Mouse (Mus musculus): ENCODE results near the gene Rnf181.
A peak's percentile ranks its signal among the peaks of the same experiment; 100 is the strongest.

Rnf181 gene

DNA sequence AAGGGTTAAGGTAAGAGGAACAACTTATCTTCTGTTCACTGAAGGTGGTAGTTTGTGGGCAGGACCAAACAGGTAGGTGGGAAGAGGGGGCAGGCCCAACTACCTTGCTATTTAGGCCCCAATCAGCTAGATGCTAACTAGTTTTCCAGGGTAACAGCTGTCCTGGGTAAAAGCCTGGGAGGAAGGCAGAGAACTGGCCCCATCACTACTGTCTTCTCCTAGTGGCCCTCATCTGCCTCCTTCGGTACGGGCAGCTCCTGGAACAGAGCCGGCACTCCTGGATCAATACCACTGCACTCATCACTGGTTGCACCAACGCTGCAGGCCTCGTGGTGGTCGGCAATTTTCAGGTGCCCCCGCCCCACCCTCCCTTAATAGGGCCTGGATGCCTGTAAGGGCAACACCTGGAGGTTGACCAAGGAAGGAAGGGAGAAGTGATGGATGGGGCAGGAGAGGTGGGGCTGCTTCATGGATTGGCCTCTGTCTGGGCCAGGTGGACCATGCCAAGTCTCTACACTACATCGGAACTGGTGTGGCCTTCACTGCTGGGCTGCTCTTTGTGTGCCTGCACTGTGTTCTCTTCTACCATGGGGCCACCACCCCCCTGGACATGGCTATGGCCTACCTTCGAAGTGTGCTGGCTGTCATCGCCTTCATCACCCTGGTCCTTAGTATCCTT, 8.5 kb downstream of the Rnf181 start:
- DNase-seq, result no peak

DNA sequence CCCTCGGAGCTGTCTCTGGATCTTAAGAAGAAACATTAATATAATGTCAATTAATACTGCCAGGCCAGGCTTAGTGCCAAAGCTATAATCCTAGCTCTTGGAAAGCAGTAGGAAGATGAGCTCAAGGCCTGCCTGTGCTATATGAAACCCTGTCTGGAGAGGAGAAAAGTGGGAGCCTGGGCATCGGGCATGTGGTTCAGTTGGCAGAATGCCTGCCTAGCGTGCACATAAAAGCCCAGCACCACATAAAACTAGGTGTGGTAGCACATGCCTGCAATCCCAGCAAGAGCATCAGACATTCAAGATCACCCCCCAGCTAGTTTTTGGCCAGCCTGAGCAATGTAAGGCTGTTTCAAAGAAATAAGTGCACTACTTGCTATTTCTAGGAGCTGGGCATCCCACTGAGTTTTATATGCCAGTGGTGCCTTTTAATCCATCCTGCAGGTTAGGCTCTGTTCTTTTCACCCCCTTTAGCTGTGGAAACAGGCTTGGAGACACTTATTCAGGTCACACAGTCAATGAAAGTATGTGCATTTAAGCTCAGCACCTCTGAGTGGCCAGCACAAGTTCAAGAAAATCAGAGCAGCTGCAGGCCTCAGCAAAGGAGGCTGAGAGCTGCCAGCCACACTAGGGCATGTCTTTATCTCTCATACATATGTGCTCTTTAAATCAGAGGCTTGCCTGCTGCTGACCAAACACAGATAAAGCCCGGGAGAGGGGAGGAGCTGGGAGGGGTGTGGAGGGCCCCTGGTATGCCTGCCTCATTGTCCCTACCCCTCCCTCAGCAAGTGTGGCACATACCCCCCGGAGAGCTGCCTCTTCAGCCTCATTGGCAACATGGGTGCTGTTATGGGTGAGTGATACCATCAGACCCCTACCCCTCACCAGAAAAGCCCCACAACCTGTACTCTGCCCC, 9.3 kb downstream of the Rnf181 start:
- DNase-seq, result no peak

DNA sequence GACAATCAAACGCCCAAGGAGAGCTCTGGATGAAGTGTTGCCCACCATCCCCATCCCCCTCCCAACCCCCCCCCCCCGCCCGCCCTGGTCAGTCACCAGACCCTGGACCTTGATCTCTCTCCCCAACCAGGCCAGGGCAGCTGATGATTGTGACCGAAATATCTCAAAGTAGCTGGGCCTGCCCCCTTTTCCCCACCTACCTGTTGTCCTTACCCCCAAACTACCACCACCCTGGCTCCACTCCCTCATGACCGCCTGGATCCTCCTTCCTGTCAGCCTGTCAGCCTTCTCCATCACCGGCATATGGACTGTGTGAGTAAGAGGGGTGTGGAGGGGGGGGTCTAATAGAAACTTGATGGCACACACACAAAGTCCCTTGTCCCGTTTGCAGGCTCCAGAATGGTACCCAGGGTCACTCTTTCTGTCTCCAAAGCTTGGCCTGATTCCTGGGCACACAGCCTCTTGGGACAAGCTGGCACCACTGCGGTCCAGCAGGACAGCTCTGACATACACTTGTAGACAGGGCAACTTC, 10.7 kb downstream of the Rnf181 start:
- DNase-seq, result no peak

DNA sequence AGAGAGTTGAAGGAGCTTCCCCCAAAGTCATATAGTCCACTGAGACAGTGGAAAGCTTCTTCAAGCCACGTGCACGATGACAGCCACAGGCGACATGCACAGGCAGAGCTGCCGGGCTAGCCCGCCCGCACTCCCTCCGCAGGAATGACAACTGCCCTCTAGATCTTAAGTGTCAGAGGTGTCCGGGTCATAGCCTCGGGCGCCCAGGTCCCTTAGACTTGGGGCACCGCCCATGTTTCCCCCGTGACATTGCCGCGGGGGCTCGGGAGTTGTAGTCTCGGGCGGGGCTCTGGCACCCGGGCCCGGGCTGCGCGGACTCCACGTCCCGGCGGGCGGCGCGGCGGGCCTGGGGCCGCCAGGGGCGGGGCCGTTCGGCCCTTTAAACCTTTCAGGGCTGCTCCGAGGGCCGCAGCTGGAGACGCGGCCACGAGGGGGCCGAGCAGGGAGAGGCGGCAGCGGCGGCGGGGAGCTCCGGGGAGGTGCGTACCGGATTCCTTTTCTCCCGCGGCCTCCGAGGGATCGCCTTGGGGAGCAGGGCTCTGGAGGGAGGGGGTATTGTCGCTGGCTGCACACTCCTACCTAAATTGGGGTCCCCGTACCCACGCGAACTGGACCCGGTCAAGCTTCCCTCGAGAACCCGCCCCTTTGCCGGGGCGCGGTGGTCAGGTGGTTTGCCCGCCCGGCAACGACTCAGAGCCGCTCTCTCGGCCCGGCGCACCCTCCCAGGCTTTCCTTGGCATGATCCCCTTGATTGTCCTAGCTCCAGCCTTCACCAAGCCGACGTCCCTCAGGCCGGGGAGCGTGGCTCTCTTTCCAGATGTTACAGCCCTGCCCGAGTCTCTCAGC, 11.5 kb downstream of the Rnf181 start, which contains the start of gene Tmem150a:
Gene Tmem150a (plus strand): TSS at position 382 of the 846 bp plus-strand sequence.
- DNase-seq, result peak; percentile 36

DNA sequence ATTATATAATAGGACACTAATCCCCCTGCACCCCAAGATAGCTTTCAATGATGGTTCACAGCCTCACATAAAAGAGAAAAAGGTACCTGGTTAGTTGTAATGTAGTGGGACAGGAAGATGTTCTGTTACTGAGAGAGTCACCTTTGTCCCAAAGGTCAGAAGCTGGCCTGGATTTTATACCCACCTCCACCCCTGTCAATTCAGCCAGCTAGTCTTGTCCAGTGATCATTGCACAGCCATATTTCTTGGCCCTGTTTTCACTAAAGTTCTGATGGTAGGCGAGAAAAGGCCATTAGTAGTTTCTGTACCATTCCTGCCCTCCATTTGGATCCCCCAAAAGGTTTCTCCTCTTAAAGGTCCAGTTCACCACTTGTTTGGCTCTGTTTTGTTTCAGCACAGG, 12.7 kb downstream of the Rnf181 start:
- no peak for DNase-seq

DNA sequence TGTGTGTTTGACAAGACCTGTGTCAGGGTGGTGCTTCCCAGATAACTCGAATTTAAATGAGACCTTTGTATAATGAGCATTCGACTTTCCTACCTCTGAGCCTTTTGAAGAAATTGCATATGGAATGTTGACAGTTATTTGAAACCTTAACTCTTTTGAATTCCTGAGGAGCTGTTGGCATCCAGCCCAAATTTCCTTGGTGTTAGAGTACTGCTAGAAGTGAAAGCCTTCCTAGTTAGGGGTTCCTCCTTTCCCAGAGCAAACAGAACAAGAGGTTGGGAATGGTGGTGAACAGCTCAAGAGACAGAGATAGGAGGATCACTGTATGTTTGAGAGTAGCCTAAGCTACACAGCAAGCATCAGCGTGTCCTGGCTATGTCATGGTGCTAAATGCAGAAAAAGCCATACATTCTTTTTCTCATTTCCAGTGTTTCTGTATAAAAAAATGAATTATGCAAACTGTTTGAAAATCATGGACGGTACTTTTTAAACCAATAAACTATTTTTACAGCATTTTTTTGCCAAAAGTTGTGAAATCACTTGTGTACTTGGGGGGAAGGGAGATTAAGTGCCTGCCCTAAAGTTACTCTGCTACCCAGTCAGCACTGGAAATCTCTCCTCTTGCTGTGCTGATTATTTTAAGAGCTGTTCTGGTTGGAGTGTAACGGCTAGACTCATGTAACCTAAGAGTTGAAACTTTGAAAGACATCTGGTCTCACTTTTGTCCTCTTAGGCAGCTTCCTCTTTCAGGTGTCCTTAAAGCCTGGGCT, 13.9 kb downstream of the Rnf181 start:
- DNase-seq, result no peak

DNA sequence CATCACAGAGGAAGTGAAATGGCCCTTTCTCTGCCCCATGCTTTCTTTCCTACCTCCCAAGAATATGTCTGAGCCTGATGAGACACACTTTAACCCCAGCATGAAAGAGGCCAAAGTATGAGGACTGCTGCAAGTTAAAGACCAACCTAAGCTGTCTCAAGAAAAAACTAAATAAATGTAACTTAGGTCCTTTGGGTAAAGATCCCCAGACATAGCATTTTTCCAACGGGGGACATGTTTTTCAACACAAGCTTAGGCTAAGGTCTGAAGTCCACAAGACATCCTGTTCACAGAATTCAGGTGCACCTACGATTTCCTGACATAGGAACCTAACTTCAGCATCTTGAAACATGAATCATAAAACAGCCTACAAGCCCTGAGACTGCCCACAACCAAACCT, 16.5 kb downstream of the Rnf181 start:
- DNase-seq, result no peak

DNA sequence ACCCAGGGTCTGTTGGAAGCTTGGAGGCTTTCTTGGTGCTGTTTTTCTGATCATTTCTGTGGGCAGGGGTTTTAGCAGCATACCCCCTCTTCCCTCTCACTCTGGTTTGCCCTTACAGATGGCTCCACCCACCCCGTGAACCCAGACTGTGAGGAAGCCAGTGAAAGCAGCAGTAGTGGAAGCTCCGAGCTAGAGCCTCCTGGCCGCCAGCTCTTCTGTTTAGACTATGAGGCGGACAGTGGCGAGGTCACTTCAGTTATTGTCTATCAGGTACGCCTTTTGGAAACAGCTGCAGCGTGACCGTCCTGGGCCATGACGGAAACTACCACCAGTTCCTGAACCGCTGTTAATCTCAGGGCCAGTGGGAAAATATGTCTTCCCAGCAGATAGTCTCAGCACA, 18.3 kb downstream of the Rnf181 start:
- no peak for DNase-seq

DNA sequence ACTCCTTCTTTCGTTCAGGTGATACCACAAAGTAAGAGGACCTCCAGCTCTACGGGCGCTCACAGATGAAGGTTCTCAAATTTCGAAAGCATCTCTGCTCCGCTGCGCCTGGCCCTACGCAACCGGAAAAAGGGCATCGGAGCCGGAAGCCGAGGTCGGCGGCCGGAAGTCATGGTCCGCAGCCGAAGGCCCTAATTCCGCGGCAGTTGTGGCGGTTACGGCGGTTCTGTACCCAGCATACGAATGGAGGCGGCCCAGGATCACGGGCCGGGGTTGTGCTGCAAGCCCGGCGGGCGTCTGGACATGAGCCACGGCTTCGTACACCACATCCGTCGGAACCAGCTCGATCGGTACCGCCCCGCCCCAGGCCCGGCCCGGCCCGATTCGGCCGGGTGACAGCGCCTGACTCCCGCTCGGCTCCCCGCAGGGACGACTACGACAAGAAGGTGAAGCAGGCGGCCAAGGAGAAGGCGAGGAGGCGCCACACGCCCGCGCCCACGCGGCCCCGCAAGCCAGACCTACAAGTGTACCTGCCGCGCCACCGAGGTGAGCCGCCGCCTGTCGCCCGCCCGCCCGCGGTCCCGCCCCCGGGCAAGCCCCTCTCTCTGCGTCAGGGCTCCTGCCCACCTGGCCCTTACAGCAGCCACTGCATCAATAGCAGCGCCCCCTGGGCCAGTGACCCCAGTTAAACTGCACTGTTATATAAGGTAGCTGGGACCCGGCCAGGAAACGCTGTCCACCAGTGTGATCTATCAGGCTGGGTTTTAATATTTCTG, 19.4 kb downstream of the Rnf181 start, which contains the start of gene 0610030E20Rik:
Gene 0610030E20Rik (plus strand): TSS at position 152 of the 776 bp plus-strand sequence.
- peak; percentile 83 for DNase-seq

DNA sequence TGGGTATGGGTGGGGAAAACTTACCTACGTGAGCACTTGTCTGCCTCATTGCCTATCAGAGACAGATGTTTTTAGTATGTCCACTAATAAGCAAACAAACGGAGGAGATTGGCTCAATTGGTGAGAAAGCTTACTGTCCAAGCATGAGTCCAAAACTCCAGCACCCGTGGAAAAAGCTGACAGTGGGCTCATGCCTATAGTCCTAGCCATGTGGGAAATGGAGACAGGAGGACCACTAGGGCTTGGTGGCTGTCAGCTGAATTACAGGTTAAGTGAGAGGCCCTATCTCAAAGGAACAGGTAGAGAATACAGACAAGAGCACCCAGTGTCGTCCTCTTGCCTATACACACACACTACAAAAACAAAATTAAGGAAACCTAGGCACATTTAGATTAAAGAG, 20.5 kb downstream of the Rnf181 start:
- DNase-seq, result no peak

DNA sequence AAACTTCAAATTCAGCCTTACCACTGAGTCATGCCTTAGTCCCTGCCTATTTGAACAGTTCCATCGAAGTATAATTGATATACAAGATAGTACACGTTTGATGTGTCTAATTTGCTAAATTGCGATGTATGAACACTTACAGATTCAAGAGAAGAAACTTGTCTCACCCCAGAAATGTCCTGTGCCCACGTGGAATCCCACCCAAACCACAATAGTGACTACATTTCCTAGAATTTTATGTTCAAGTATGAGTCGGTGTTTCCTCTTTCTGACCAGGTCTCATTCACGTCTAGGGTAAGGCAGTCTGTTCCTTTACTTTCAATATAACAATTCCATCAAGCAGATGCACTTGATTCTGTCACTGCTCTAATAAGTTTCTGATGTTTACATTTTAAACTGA, 21.1 kb downstream of the Rnf181 start:
- DNase-seq, result no peak

DNA sequence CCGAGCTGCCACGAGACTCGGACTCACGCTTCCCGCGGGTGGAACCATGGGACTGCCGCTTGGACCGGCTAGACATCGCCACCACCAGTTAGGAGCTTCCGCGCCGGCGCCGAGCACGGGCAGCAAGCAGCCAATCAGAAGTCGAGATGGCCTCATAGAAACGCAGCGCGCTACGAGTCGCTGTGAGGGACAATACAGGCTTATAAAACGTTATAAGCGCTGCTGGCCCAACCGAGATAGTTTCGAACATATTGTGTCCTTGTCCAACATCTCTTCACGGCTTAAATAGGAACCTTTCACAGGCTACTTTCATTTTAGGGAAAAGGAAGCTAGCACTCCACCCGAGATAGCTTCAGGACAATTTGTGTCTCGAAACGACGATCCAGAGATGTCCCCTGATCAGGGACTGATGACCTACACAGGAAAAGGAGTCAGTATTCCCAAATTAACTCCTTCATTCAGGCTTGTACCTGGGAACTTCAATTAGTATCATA, 21.6 kb downstream of the Rnf181 start, which contains the start of gene Usp39:
Gene Usp39 (minus strand): TSS at position 111 of the 494 bp plus-strand sequence.
- DNase-seq, result peak; percentile 89

DNA sequence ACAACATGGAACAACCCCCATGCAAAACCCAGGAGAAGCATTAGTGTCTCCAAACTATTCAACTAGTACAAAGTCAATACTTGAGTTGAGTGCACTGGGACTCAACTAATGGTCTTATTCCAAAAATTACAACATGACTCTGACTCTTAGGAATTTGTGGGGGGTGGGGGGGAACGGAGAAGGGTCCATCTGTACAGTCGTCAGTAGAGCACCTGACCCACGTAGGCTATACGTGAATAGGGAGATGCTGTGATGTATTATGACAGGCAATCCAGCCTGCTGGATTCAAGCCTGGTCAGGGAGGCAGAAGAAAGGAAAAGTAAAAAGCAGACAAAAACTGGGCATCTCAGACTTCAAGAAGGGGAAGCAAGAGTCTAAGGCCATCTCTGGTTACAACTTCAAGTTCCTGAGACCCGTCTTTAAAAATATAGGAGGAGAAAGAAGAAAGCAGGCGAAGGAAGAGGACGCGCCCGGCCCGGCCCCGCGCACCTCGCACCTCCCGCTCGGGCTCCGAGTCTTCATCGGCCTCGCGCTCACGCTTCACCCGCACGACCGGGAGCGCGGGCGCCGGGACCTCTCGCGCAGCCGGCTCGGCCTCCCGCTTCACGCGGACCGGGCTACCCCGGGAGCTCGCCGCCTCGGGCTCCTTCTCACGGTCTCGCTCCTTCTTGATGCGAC, 22.2 kb downstream of the Rnf181 start:
- DNase-seq, result no peak

DNA sequence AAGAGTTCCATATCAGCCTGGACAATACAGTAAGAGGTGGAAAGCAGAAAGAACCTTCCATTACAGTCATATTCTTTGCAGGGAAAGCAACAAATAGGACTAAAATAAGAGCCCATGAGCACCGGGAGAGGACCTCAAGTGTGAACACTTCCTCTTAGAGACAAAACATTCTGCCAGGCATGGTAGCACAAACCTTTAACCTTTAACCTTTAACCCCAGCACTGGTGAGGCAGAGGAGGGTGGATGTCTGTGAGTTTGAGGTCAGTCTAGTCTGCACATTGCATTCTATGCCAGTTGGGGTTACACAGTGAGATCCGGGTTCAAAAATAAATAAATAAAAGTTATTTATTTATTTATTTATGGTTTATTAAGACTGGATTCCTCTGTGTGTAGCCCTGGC, 26.3 kb downstream of the Rnf181 start:
- no peak for DNase-seq

DNA sequence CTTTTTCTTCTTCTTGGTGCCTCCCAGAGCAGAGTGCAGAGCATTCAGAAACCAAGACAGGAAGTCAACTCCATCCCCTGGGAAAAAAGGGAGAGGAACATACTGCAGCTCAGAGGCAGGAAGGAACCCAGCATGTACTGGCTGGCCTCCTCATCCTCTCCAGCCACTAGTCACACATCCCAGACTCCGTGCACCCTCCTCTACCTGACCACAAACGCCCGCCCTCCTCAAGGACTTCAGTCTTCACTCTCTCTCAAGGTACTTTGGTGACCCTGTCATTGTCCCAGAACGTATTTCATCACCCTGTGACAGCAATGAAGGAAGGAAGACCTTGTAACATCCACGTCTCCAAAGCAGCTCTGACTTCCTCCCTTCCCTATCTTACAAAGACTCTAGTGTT, 33.6 kb downstream of the Rnf181 start:
- no peak for DNase-seq

DNA sequence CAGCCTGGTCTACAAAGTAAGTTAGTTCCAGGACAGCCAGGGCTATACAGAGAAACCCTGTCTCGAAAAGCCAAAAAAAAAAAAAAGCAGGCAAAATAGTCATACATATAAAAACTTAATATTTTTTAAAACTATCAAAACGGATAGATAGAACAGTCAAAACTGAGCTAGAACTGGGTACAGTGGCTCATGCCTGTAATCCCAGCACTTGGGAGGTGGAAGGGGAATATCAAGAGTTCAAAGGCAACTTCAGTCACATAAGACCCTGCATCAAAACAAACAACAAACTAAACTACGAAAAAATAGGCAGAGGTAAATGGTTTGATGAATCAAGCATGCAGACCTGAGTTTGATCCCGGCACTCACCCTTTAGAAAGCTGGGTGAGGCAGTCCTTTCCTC, 36.6 kb downstream of the Rnf181 start:
- DNase-seq, result no peak

DNA sequence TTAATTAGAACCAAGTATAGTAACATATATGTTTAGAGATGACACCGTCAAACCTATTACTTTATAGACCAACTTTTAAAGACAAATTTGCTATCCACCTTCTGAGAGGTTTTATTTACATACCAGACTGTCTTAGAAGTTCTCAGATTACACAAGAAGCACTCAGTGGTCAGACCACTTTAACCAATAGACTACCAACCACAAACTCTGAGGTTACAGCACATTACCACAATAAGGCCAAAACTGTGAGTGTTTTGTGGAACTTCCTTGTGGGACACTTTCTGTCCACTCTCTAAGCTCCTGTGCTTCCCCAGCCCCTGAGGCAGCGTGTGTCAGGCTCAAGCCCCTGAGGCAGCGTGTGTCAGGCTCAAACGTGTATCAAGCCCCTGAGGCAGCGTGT, 37.7 kb downstream of the Rnf181 start:
- no peak for DNase-seq

DNA sequence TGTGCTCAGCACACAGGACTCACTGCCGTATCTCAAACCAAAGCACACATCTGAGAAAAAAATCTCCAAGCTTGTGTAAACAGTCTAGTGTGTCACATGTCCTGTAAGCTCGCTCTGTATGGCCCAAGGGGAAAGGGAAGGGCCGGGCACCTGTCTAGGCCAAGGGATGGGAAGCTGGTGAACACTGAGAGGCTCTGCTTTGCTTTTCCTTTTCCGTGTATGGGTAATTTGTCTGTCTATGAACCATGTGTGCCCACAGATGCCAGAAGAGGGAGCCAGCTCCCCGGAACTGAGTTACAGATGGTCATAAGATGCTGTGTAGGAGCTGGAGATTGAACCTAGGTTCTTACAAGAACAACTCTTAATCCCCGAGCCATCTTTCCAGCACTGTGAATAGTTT, 40.5 kb downstream of the Rnf181 start:
- DNase-seq, result peak; percentile 26

DNA sequence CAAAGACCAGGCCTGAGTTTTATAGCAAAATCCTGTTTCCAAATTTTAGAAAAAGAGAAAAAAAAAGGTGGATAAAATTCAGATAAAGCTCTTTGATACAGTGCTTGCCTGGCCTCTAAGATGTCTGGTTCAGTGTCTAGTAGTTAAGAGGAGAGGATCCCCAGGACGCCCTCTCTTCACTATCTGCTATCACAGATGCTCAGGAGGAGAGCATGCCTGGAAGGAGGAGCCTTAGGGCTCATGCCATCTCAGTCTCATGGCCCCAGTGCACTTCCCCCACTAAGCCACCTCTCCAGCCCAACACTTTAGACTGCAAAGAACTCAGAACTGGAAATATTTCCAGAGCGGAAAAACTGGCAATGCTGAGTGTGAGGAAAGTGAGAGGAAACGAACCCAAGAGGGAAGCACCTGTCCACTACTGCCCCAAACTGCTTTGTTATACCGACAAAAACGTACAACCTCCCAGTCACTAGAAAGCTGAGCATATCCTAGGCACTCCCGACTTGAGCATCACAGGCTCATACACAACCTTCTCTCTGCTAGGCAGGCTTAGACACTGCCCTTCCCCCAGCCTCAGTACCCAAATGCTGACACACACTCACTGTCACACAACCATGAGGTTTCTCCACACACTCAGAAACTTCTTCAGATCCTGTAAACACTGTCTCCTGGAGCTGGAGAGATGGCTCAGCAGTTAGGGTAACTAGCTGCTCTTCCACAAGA, 42.8 kb downstream of the Rnf181 start:
- no peak for DNase-seq

DNA sequence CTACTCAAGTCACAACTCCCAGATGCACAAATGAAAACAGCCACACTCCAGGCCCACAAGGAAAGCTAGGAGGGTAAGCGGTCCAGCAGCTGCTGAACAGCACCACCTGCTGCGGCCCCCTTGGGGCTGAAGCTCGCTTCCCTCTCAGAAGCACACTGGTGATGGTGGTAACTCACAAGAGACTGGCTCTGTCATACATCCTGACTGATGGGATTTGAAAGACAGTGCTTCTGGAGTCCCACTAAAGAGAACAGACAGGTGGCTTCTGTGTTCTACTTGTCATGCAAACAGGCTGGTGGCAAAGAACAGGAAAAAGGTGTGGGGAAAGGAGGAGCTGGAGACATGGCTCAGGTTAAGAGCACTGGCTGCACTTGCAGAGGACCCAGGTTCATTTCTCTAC, 43.8 kb downstream of the Rnf181 start:
- no peak for DNase-seq
